Mouse (Mus musculus) naive thymus-derived CD4-positive, alpha-beta T cell, adult 2 months (primary cell): ENCODE results near the gene Fcgrt.
"Not testable (repeated sequence)": the region's sequence is repeated elsewhere in the genome, so short reads cannot be mapped to it uniquely, and the experiment has no call there.

ENCODE experiments used
- DNase-seq: peaks from one replicate; pipeline ENCODE4 v3.0.0-alpha.2; 2011; ENCODE audit warnings: low read depth

Gene Fcgrt

GRCm38 (mm10) chr7:45110089-45110488, 6.4 kb upstream of the Fcgrt start:
- not testable (repeated sequence) for DNase-seq

- DNase-seq, result no peak
Observed at GRCm38 (mm10) chr7:45107052-45107645, 3.5 kb upstream of the Fcgrt start.

GRCm38 (mm10) chr7:45106441-45106840, 2.8 kb upstream of the Fcgrt start:
- DNase-seq, result no peak

- DNase-seq, result no peak
Observed at GRCm38 (mm10) chr7:45105491-45105890, 1.8 kb upstream of the Fcgrt start.

- no peak for DNase-seq
Observed at GRCm38 (mm10) chr7:45104941-45105340, 1.3 kb upstream of the Fcgrt start.

GRCm38 (mm10) chr7:45102940-45103585, 588 bp downstream of the Fcgrt start:
- no peak for DNase-seq

- DNase-seq, result no peak
Observed at GRCm38 (mm10) chr7:45102441-45102840, 1.2 kb downstream of the Fcgrt start.

- DNase-seq, result no peak
Observed at GRCm38 (mm10) chr7:45100046-45100445, 3.6 kb downstream of the Fcgrt start.

GRCm38 (mm10) chr7:45098541-45099240, 5.0 kb downstream of the Fcgrt start:
- DNase-seq, result no peak

- no peak for DNase-seq
Observed at GRCm38 (mm10) chr7:45097479-45097878, 6.2 kb downstream of the Fcgrt start.

GRCm38 (mm10) chr7:45095965-45096364, 7.7 kb downstream of the Fcgrt start:
- not testable (repeated sequence) for DNase-seq

GRCm38 (mm10) chr7:45095367-45095766, 8.3 kb downstream of the Fcgrt start:
- DNase-seq, result no peak

- DNase-seq, result no peak
Observed at GRCm38 (mm10) chr7:45094121-45094520, 9.5 kb downstream of the Fcgrt start.

GRCm38 (mm10) chr7:45093516-45093905, 10.1 kb downstream of the Fcgrt start:
- DNase-seq, result no peak

GRCm38 (mm10) chr7:45092828-45093515, 10.7 kb downstream of the Fcgrt start:
- DNase-seq, result no peak

- no peak for DNase-seq
Observed at GRCm38 (mm10) chr7:45092048-45092447, 11.6 kb downstream of the Fcgrt start, which contains the start of gene Rcn3. Rcn3 (minus strand) TSS chr7:45092221.

- no peak for DNase-seq
Observed at GRCm38 (mm10) chr7:45091001-45091990, 12.4 kb downstream of the Fcgrt start.

- DNase-seq, result no peak
Observed at GRCm38 (mm10) chr7:45090251-45090977, 13.2 kb downstream of the Fcgrt start.

- no peak for DNase-seq
Observed at GRCm38 (mm10) chr7:45088597-45088996, 15.1 kb downstream of the Fcgrt start.

- DNase-seq, result no peak
Observed at GRCm38 (mm10) chr7:45086084-45086483, 17.6 kb downstream of the Fcgrt start.
